Mouse (Mus musculus): ENCODE measurements around the gene Phf12. TPM values are rescaled to one million over a fixed set of nuclear protein-coding genes. Genes with fewer than 3 reads are reported as not detected.

The Phf12 gene
- polyA plus RNA-seq, 1 experiment from 2014 or later = 13.6 TPM

- Histone ChIP-seq H3K36me3 (no peaks in the 10 kb centered on the region), H3K4me3 (no peak overlapping the region), H3K9me3 (replicated peaks) (no peaks in the 10 kb centered on the region), H3K9ac (no peak overlapping the region), H3K27ac (no peak overlapping the region), H3K4me2 (no peak overlapping the region), H3K27me3 (replicated peaks) (peaks cover 77% of the 10 kb centered on the region), H3K4me1 (no peaks in the 10 kb centered on the region)
- ATAC-seq = no peak
- 46% methylated on average over 9 of the region's 9 CpGs for WGBS (ENCODE audit: insufficient replicate concordance)
Observed at GRCm38 (mm10) chr11:77958932-77959331, 23.6 kb upstream of the Phf12 start.

GRCm38 (mm10) chr11:77960199-77960598 lies 22.4 kb upstream of the Phf12 start:
- Histone ChIP-seq H3K36me3 (no peaks in the 10 kb centered on the region), H3K4me1 (0 out of 2 replicates have a peak, but pooled peaks cover 4% of the 10 kb centered on the region), H3K27ac (no peak overlapping the region), H3K9ac (no peak overlapping the region), H3K27me3 (replicated peaks) (peaks cover 80% of the 10 kb centered on the region), H3K4me3 (no peak overlapping the region), H3K9me3 (replicated peaks) (no peaks in the 10 kb centered on the region), H3K4me2 (no peak overlapping the region)
- no peak for ATAC-seq
- WGBS (ENCODE audit: insufficient replicate concordance) = 50% methylated on average over 9 of the region's 9 CpGs

DNA sequence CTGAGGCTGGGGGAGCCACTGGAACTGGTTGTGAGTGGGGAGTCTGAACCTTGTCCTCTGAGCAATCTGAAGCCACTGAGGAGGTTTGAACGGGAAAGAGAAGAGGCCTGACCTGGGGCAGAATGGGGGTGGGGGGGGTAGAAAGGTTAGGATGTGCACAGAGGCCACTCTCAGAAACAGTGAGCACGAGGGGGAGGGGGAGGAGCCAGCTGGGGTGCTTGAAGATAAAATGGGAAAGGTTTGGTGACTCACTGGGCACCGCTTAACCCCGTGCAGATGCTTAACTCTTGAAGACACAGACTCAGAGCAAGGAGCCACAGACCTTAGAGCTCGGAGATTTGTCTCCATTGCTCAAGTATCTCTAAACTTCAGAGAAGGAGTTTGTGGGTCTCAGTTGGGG lies 21.7 kb upstream of the Phf12 start:
- H3K36me3 ChIP-seq = no peaks in the 10 kb centered on the region
- H3K4me2 ChIP-seq = no peak overlapping the region
- ATAC-seq = no peak
- peaks cover 80% of the 10 kb centered on the region for H3K27me3 ChIP-seq (replicated peaks)
- no peak overlapping the region for H3K9ac ChIP-seq
- H3K9me3 ChIP-seq (replicated peaks) = no peaks in the 10 kb centered on the region
- no peak overlapping the region for H3K27ac ChIP-seq
- 0 out of 2 replicates have a peak, but pooled peaks cover 4% of the 10 kb centered on the region for H3K4me1 ChIP-seq
- H3K4me3 ChIP-seq = no peak overlapping the region
- WGBS (ENCODE audit: insufficient replicate concordance) = 27% methylated on average over 5 of the region's 5 CpGs

GRCm38 (mm10) chr11:77962946-77963345 lies 19.6 kb upstream of the Phf12 start:
- Histone ChIP-seq H3K27me3 (replicated peaks) (peaks cover 68% of the 10 kb centered on the region), H3K4me3 (no peak overlapping the region), H3K27ac (no peak overlapping the region), H3K36me3 (no peaks in the 10 kb centered on the region), H3K4me2 (no peak overlapping the region), H3K9me3 (replicated peaks) (no peaks in the 10 kb centered on the region), H3K4me1 (0 out of 2 replicates have a peak, but pooled peaks cover 4% of the 10 kb centered on the region), H3K9ac (no peak overlapping the region)
- no peak for ATAC-seq
- 78% methylated on average over 10 of the region's 10 CpGs for WGBS (ENCODE audit: insufficient replicate concordance)

DNA sequence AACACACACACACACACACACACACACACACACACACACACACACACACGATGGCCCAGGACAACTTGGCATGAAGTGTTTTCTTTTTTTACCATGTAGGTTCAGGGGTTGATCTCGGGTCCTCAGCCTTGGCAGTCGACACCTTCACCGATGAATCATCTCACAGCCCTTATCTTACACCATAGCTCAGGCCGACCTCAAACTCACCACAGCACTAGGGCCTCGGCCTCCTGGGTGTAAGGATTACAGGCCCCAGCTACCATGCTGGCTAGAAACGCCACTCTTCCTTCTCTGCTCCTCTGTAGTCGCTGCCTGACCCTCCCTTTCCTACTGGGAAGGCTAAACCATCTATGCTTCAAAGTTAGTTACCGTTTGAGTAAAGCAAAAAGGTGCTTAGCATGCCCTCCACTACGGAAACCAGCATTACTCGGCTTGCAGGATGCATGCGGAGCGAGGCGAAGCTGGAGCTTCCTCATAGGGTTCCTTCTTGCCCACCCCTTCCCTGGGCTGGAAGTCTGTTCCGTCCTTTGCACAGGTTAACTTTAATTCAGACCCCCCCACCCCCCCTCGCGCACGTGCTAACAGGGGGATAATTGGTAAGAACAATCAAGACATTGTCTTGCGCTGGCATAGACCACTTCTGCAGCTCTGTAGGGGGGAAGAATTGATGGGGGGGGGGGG lies 18.0 kb upstream of the Phf12 start:
- no peak for ATAC-seq
- Histone ChIP-seq H3K36me3 (no peaks in the 10 kb centered on the region), H3K4me1 (0 out of 2 replicates have a peak, but pooled peaks cover 4% of the 10 kb centered on the region), H3K9me3 (replicated peaks) (no peaks in the 10 kb centered on the region), H3K4me3 (no peak overlapping the region), H3K4me2 (no peak overlapping the region), H3K9ac (0 out of 2 replicates have a peak overlapping the region, but pooled peaks have one; percentile 15), H3K27me3 (replicated peaks) (peaks cover 69% of the 10 kb centered on the region), H3K27ac (no peak overlapping the region)
- 22% methylated on average over 19 of the region's 19 CpGs for WGBS (ENCODE audit: insufficient replicate concordance)

DNA sequence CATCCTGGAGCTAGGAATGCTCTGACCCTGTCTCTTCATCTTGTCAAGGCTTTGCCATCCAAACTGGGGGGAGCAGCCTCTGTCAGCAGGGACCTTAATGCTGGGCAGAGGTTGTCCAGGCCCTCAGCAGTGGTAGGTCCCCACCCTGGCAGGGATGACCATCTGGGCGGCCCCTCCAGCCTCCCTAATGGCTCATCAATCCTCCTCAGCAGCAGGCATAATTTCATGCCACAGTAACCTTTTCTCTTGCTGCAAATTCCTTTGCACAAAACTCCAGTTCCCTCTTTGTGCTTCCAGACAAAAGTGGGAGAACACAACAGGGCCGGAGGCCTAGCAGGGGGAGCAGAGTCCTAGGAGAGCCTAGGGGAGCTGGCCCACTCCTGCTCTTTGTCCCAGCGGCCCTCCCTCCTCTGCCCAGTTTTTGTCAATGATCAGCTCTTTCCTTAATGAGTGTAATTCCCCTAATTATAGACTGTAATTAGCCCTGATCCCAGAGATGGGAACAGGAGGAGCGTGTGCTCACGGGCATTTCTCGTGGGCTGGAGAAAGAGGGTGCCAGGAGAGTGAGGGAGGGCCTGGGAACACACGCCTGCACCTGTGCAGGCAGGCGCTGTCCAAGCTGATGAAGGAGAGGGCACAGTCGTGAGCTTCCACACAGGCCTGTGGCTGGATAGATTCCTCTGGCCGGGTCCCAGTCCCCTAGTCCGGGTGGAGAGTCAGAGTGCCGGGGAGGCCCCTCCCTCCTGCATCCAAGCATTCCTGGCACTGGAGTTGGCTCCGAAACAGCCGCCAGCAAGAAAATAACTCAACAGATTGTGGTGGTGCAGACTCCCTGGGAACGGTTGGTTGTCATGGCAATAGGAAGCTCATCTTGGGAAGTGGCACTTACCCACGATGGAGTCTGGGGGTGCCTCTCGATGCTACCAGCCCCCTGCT lies 17.2 kb upstream of the Phf12 start:
- H3K9ac ChIP-seq = no peak overlapping the region
- H3K27me3 ChIP-seq (replicated peaks) = peaks cover 64% of the 10 kb centered on the region
- no peak overlapping the region for H3K27ac ChIP-seq
- 39% methylated on average over 17 of the region's 17 CpGs for WGBS (ENCODE audit: insufficient replicate concordance)
- H3K9me3 ChIP-seq (replicated peaks) = no peaks in the 10 kb centered on the region
- H3K4me3 ChIP-seq = no peak overlapping the region
- no peaks in the 10 kb centered on the region for H3K36me3 ChIP-seq
- no peak for ATAC-seq
- no peak overlapping the region for H3K4me2 ChIP-seq
- H3K4me1 ChIP-seq = 0 out of 2 replicates have a peak, but pooled peaks cover 4% of the 10 kb centered on the region

- no peak overlapping the region for H3K4me3 ChIP-seq
Observed at GRCm38 (mm10) chr11:77966037-77966391, 16.5 kb upstream of the Phf12 start.

GRCm38 (mm10) chr11:77967114-77967513 lies 15.4 kb upstream of the Phf12 start:
- Histone ChIP-seq H3K36me3 (no peaks in the 10 kb centered on the region), H3K9ac (no peak overlapping the region), H3K27me3 (replicated peaks) (peaks cover 66% of the 10 kb centered on the region), H3K27ac (no peak overlapping the region), H3K9me3 (replicated peaks) (no peaks in the 10 kb centered on the region), H3K4me3 (no peak overlapping the region), H3K4me2 (no peak overlapping the region), H3K4me1 (0 out of 2 replicates have a peak, but pooled peaks cover 4% of the 10 kb centered on the region)
- under 1% methylated on average over 4 of the region's 4 CpGs for WGBS (ENCODE audit: insufficient replicate concordance)
- ATAC-seq = no peak

More at GRCm38 (mm10) chr11:77966037-77966391, 16.5 kb upstream of the Phf12 start:
- H3K4me1 ChIP-seq = 0 out of 2 replicates have a peak, but pooled peaks cover 4% of the 10 kb centered on the region
- no peak overlapping the region for H3K4me2 ChIP-seq
- H3K36me3 ChIP-seq = no peaks in the 10 kb centered on the region
- H3K27ac ChIP-seq = no peak overlapping the region
- H3K27me3 ChIP-seq (replicated peaks) = peaks cover 62% of the 10 kb centered on the region
- no peaks in the 10 kb centered on the region for H3K9me3 ChIP-seq (replicated peaks)
- no peak overlapping the region for H3K9ac ChIP-seq
- ATAC-seq = no peak
- WGBS (ENCODE audit: insufficient replicate concordance) = 49% methylated on average over 5 of the region's 5 CpGs

DNA sequence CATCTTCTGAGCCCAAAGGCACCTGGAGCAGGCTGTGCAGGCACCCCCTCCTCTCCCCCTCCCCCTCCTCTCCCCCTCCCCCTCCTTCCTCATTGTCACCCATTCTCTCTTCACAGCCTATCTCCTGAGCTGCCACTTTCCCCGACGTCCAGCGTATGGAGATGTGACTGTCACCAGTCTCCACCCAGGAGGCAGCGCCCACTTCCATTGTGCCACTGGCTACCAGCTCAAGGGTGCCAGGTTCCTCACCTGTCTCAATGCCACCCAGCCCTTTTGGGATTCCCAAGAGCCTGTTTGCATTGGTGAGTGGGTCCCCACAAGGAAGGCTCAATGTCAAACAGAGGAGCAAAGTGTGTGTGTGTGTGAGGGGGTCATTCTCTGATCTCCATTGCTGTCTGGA lies 13.8 kb upstream of the Phf12 start:
- H3K27ac ChIP-seq = no peak overlapping the region
- H3K4me2 ChIP-seq = no peak overlapping the region
- no peak for ATAC-seq
- H3K4me3 ChIP-seq = no peak overlapping the region
- WGBS (ENCODE audit: insufficient replicate concordance) = 36% methylated on average over 4 of the region's 4 CpGs
- no peaks in the 10 kb centered on the region for H3K36me3 ChIP-seq
- H3K9ac ChIP-seq = no peak overlapping the region
- no peaks in the 10 kb centered on the region for H3K9me3 ChIP-seq (replicated peaks)
- 0 out of 2 replicates have a peak, but pooled peaks cover 4% of the 10 kb centered on the region for H3K4me1 ChIP-seq
- peaks cover 73% of the 10 kb centered on the region for H3K27me3 ChIP-seq (replicated peaks)

DNA sequence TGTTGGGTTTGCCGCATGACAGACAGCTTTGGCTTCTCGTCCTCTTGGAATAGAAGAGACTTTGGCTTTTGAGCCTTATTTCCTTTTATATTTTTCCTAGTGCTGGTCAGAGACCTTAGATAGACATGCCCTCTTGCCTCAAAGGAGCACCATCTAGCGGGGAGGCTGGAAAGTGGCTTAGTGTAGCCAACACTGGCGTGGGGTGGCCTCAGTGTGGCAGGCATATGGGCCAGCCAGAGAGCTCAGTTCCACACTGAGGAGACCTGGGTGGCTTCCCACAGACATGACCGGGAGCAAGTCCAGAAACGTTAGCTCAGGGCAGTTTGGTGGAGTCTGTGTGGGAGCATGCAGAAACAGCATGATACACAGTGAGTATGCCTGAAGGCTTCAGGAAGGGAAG lies 11.8 kb upstream of the Phf12 start:
- peaks cover 77% of the 10 kb centered on the region for H3K27me3 ChIP-seq (replicated peaks)
- 72% methylated on average over 6 of the region's 6 CpGs for WGBS (ENCODE audit: insufficient replicate concordance)
- ATAC-seq = no peak

DNA sequence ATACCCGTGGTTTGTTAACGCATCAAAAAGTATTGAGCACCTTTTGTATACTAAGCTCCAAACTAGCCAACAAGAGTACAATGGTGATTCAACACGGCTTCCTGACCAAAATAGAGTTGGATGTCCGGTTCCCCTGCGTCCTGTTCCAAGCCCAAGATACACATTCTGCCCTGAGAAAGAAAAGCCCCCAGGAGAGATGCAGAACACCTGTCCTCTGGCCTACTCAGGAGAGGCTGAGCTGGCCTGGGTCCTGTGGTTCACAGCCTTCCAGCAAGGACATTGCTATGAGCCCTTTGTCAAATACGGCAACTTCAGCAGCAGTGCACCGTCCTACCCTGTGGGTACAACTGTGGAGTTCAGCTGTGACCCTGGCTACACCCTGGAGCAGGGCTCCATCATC lies 9.0 kb upstream of the Phf12 start:
- Histone ChIP-seq H3K4me2 (no peak overlapping the region), H3K4me3 (no peak overlapping the region), H3K9me3 (replicated peaks) (no peaks in the 10 kb centered on the region), H3K36me3 (no peaks in the 10 kb centered on the region), H3K4me1 (no peaks in the 10 kb centered on the region), H3K9ac (no peak overlapping the region), H3K27ac (no peak overlapping the region), H3K27me3 (replicated peaks) (peaks cover 90% of the 10 kb centered on the region)
- 71% methylated on average over 7 of the region's 7 CpGs for WGBS (ENCODE audit: insufficient replicate concordance)
- no peak for ATAC-seq

More for the DNA sequence above, 11.8 kb upstream of the Phf12 start:
- Histone ChIP-seq H3K9me3 (replicated peaks) (no peaks in the 10 kb centered on the region), H3K36me3 (no peaks in the 10 kb centered on the region), H3K9ac (no peak overlapping the region), H3K4me2 (no peak overlapping the region), H3K4me3 (no peak overlapping the region), H3K27ac (no peak overlapping the region), H3K4me1 (no peaks in the 10 kb centered on the region)

GRCm38 (mm10) chr11:77974325-77974724 lies 8.2 kb upstream of the Phf12 start:
- Histone ChIP-seq H3K36me3 (no peaks in the 10 kb centered on the region), H3K4me2 (no peak overlapping the region), H3K9me3 (replicated peaks) (no peaks in the 10 kb centered on the region), H3K27ac (no peak overlapping the region), H3K27me3 (replicated peaks) (peaks cover 88% of the 10 kb centered on the region), H3K9ac (no peak overlapping the region), H3K4me1 (no peaks in the 10 kb centered on the region), H3K4me3 (no peak overlapping the region)
- no peak for ATAC-seq
- 25% methylated on average over 15 of the region's 15 CpGs for WGBS (ENCODE audit: insufficient replicate concordance)
